Mouse (Mus musculus) limb, embryonic 15.5 days (tissue): ENCODE measurements around the gene Trpc4ap. TPM values are rescaled to one million over a fixed set of nuclear protein-coding genes. Genes with fewer than 3 reads are reported as not detected.

Source experiments
- ATAC-seq: fragments of 200-750 bp; cut with Nextera tagmentation; 2 replicates; pipeline ENCODE4 v1.8.0; 2017; ENCODE audit warnings: low read depth, moderate TSS enrichment; ENCODE audit not compliant: insufficient number of reproducible peaks, low FRiP score, low TSS enrichment
- H3K27ac ChIP-seq: fragments of 300-500 bp; sonication (generic); 2 replicates; pipeline ENCODE4 v1.5.1; 2015; ENCODE audit warnings: moderate library complexity, mild to moderate bottlenecking, inconsistent platforms
- H3K27me3 ChIP-seq: fragments of 300-500 bp; sonication (generic); 2 replicates; pipeline ENCODE4 v1.6.1; 2015; ENCODE audit warnings: inconsistent platforms
- H3K36me3 ChIP-seq: fragments of 300-500 bp; sonication (generic); 2 replicates; pipeline ENCODE4 v1.6.1; 2015; ENCODE audit warnings: inconsistent platforms
- H3K4me1 ChIP-seq: fragments of 300-500 bp; sonication (generic); 2 replicates; pipeline ENCODE4 v1.6.1; 2015; ENCODE audit warnings: inconsistent platforms
- H3K4me2 ChIP-seq: fragments of 300-500 bp; sonication (generic); 2 replicates; pipeline ENCODE4 v1.6.1; 2015; ENCODE audit warnings: mild to moderate bottlenecking, inconsistent platforms
- H3K4me3 ChIP-seq: fragments of 300-500 bp; sonication (generic); 2 replicates; pipeline ENCODE4 v1.5.1; 2015; ENCODE audit warnings: mild to moderate bottlenecking, inconsistent platforms
- H3K9ac ChIP-seq: fragments of 300-500 bp; sonication (generic); 2 replicates; pipeline ENCODE4 v1.6.1; 2015; ENCODE audit warnings: inconsistent platforms
- H3K9me3 ChIP-seq: fragments of 300-500 bp; sonication (generic); 2 replicates; pipeline ENCODE4 v1.6.1; 2016; ENCODE audit warnings: inconsistent platforms
- WGBS: fragments of 180-500 bp; shearing (Covaris S2); methylation state at CpG from one replicate; pipeline ENCODE4 v1.1.7; 2015; 5-methylcytosine and 5-hydroxymethylcytosine counted together
- polyA plus RNA-seq: library from polyadenylated mRNA; unstranded; fragments of >200 nt; fragmentation: Nextera tagmentation; extraction: Ambion mirVana; gene quantifications from 2 replicates; pipeline ENCODE4 v1.2.1, GENCODE M21; 2015

The Trpc4ap gene
- polyA plus RNA-seq, 1 experiment from 2014 or later, result 141 TPM

DNA sequence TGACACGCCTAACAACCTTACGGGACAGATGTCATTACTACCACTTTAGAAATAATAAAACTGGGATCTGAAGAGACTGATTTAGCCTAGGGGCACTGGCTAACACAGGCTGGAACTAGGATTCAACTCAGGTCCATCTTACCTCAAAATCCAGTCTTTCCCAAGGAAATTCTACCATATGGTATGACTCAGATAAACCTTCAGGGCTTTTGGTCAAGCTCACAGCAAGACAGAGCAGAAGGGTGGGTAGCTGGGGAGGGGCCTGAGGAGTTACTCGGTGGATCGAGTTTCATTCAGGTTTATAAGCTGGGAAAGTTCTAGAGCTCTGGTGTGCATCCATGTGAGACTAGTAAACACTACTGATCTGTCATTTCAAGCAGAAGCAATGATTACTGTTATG is 3.0 kb downstream of the Trpc4ap start:
- Histone ChIP-seq H3K36me3 (peaks cover 11% of the 10 kb centered on the region; the same call in 1 of the 2 replicates), H3K9me3 (no peaks in the 10 kb centered on the region), H3K27ac (no peak overlapping the region), H3K4me3 (no peak overlapping the region), H3K4me2 (no peak overlapping the region), H3K9ac (no peak overlapping the region), H3K27me3 (no peaks in the 10 kb centered on the region), H3K4me1 (peaks cover 20% of the 10 kb centered on the region)
- no peak for ATAC-seq
- WGBS, result 60% methylated on average over 4 of the region's 4 CpGs

DNA sequence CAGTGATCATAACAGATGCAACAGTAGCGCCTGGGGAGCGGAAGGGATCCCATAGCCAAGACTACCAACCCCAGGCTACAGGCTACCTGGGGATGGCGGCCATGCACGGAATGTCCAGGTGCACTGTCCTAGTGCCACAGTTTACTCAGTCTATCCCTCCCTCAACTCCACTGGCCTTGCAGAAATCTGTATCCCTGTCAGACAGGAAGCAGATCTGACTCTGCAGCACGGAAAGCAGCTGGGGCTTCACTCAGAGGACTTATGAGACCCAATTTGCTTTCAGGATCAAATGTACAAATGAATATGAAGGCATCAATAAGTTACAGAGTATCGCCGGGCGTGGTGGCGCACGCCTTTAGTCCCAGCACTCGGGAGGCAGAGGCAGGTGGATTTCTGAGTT is 4.4 kb downstream of the Trpc4ap start:
- Histone ChIP-seq H3K4me3 (no peak overlapping the region), H3K36me3 (peaks cover 11% of the 10 kb centered on the region; the same call in 1 of the 2 replicates), H3K9me3 (no peaks in the 10 kb centered on the region), H3K27ac (no peak overlapping the region), H3K27me3 (no peaks in the 10 kb centered on the region), H3K4me2 (no peak overlapping the region), H3K4me1 (peaks cover 23% of the 10 kb centered on the region), H3K9ac (no peak overlapping the region)
- 95% methylated on average over 11 of the region's 11 CpGs for WGBS
- no peak for ATAC-seq

DNA sequence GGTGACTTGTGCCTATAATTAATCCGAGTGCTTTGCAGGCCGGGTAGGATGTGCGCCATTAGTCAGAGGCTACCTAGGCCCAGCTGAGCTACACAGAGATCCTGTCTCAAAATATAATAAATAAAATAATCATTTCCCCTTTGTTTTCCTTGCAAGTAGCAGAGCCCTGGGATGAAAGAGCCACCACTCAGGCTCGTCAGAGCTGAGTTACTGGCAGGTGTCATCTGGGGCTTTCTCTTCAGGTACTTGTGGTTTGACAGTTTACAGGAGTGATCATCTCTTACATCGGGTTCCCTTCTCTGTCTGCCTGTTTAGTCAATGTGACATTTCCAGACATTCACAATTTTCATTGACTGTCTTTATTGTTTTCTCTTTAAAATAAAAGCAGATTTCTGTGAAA is 5.6 kb downstream of the Trpc4ap start:
- H3K27me3 ChIP-seq, result no peaks in the 10 kb centered on the region
- H3K36me3 ChIP-seq, result peaks cover 11% of the 10 kb centered on the region; the same call in 1 of the 2 replicates
- no peak overlapping the region for H3K4me3 ChIP-seq
- H3K9ac ChIP-seq, result no peak overlapping the region
- H3K27ac ChIP-seq, result no peak overlapping the region
- WGBS, result 83% methylated on average over 5 of the region's 5 CpGs
- ATAC-seq, result no peak
- no peaks in the 10 kb centered on the region for H3K9me3 ChIP-seq
- no peak overlapping the region for H3K4me2 ChIP-seq
- H3K4me1 ChIP-seq, result peaks cover 23% of the 10 kb centered on the region

DNA sequence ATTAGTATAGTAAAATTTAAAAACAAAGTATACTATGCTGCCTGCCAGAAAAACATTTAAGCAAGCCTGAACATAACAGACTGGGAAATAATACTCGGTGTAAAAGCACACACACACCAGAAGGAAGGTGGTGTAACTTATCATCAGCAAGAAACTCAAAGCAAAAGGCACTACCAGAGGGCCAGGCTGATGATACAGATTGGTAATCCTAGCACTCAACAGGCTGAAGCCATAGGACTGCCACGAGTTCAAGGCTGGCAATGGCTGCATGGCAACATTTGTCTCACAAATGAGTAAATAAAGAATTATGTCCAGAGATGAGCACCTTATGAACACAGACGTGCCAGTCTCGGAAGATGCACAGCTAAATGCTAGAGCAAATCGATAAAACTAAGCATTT is 8.4 kb downstream of the Trpc4ap start:
- H3K4me2 ChIP-seq, result no peak overlapping the region
- no peak overlapping the region for H3K27ac ChIP-seq
- H3K4me3 ChIP-seq, result no peak overlapping the region
- no peaks in the 10 kb centered on the region for H3K27me3 ChIP-seq
- 0 out of 2 replicates have a peak, but pooled peaks cover 5% of the 10 kb centered on the region for H3K4me1 ChIP-seq
- no peak for ATAC-seq
- no peaks in the 10 kb centered on the region for H3K9me3 ChIP-seq
- peaks cover 11% of the 10 kb centered on the region; the same call in 1 of the 2 replicates for H3K36me3 ChIP-seq
- H3K9ac ChIP-seq, result no peak overlapping the region
- WGBS, result 93% methylated on average over 5 of the region's 5 CpGs

DNA sequence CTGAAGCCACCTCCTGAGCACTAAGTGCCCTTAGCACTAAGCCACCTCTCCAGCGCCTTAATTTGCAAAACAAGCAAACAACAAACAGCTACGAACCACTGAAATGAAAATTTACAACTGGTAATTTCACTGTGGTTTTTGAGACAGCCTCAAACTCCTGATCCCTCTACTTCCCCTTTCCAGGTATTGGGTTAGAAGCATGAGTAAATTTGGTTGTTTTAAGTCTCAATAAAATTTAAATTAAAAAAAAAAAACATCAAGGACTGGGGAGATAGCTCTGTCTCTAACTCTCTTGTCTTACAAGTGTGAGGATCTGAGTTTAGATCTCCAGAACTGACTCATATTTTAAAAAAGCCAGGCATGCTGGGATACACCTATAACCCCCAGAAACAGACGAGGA is 9.0 kb downstream of the Trpc4ap start:
- 0 out of 2 replicates have a peak, but pooled peaks cover 5% of the 10 kb centered on the region for H3K4me1 ChIP-seq
- no peaks in the 10 kb centered on the region for H3K9me3 ChIP-seq
- H3K27ac ChIP-seq, result no peak overlapping the region
- ATAC-seq, result no peak
- H3K4me3 ChIP-seq, result no peak overlapping the region
- H3K27me3 ChIP-seq, result no peaks in the 10 kb centered on the region
- WGBS, result 52% methylated on average over 3 of the region's 3 CpGs
- H3K4me2 ChIP-seq, result no peak overlapping the region
- H3K36me3 ChIP-seq, result peaks cover 11% of the 10 kb centered on the region; the same call in 1 of the 2 replicates
- no peak overlapping the region for H3K9ac ChIP-seq

DNA sequence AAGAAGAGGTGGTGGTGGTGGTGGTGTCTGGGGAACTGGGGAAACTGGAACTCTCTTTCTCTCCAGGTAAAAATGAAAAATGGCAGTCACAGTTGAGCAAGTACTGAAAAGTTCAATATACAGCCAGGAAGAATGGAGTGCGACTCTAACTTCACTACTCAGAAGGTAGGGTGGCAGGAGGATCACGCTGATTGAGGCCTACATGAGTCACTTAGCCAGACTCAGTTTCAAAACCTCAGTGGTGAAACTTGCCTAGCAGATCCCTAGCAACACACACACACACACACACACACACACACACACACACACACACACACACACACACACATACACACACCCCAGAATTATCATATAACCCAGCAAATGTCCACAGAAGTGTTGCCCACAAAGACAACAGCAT is 10.3 kb downstream of the Trpc4ap start:
- Histone ChIP-seq H3K9ac (no peak overlapping the region), H3K27me3 (no peaks in the 10 kb centered on the region), H3K9me3 (no peaks in the 10 kb centered on the region), H3K27ac (no peak overlapping the region), H3K36me3 (peaks cover 14% of the 10 kb centered on the region; the same call in 1 of the 2 replicates), H3K4me2 (no peak overlapping the region), H3K4me1 (0 out of 2 replicates have a peak, but pooled peaks cover 5% of the 10 kb centered on the region), H3K4me3 (no peak overlapping the region)
- 73% methylated on average over 2 of the region's 2 CpGs for WGBS
- no peak for ATAC-seq

DNA sequence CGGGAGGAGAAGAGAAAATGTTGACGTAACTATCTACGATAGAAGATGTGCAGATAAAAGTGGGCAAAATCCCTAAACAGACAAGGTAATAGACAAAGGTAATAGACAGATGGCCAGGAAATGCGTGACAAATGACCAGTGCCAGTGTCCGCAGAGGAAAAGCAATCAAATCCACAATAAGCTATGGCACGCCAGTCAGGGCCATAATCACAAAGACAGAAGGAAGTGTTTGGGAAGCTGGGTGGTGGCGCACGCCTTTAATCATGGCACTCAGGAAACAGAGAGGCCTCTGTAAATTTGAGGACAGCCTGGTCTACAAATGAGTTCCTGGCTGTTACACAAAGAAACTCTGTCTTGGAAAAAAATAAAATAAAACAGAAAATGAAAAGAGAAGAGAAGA is 11.0 kb downstream of the Trpc4ap start:
- no peaks in the 10 kb centered on the region for H3K27me3 ChIP-seq
- no peak overlapping the region for H3K9ac ChIP-seq
- no peak for ATAC-seq
- peaks cover 12% of the 10 kb centered on the region; the same call in 1 of the 2 replicates for H3K36me3 ChIP-seq
- no peak overlapping the region for H3K27ac ChIP-seq
- WGBS, result 73% methylated on average over 8 of the region's 8 CpGs
- no peaks in the 10 kb centered on the region for H3K9me3 ChIP-seq
- H3K4me2 ChIP-seq, result no peak overlapping the region
- 0 out of 2 replicates have a peak, but pooled peaks cover 5% of the 10 kb centered on the region for H3K4me1 ChIP-seq
- H3K4me3 ChIP-seq, result no peak overlapping the region

DNA sequence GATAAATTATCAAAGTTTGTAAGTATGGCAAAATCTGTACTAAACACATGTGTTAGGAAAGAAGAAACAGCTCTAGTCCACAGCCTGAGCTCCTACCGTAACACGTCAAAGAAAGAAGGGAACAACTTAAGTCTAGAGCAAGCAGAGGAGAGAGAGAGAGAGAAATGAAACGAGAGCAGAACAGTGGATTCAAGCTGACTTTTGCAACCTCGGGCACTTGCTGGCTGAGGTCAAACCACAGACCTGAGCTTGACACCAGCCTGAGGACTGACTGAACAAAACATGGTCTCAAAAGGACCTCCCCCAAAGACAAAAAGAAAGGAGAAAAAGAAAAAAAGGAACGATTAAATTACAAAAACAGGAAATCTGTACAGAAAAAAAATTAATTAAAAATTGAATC is 11.6 kb downstream of the Trpc4ap start:
- no peak overlapping the region for H3K4me2 ChIP-seq
- no peak overlapping the region for H3K27ac ChIP-seq
- no peak for ATAC-seq
- 0 out of 2 replicates have a peak, but pooled peaks cover 3% of the 10 kb centered on the region for H3K4me1 ChIP-seq
- H3K4me3 ChIP-seq, result no peak overlapping the region
- H3K27me3 ChIP-seq, result no peaks in the 10 kb centered on the region
- H3K9ac ChIP-seq, result no peak overlapping the region
- H3K9me3 ChIP-seq, result no peaks in the 10 kb centered on the region
- peaks cover 8% of the 10 kb centered on the region; the same call in 1 of the 2 replicates for H3K36me3 ChIP-seq
- 67% methylated on average over 5 of the region's 5 CpGs for WGBS

DNA sequence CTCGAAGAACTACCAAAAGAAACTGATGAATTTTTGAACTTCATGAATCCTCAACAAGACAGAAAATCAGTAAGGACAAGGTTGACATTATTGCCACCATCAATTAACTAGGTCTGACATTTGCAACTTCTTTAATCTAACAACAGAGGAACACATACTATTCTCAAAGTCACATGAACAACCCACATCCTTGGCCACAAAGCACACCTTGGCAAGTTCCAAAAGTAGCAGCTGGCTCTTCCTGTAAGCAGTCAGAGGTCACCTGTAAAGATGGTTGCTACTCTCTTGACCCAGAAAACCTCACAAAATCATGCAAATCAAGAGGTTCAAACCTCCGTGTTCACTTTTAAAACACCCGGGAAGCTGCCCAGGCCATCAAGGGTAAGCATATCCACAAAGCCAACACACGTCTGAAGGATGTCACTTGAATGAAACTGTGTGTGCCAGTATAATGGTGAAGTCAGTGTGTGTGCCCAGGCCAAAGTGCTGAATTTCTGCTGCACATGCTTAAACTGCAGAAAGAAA is 12.5 kb downstream of the Trpc4ap start:
- Histone ChIP-seq H3K4me2 (no peak overlapping the region), H3K27me3 (no peaks in the 10 kb centered on the region), H3K9me3 (no peaks in the 10 kb centered on the region), H3K36me3 (peaks cover 6% of the 10 kb centered on the region; the same call in 1 of the 2 replicates), H3K9ac (no peak overlapping the region), H3K4me1 (0 out of 2 replicates have a peak, but pooled peaks cover 3% of the 10 kb centered on the region), H3K27ac (no peak overlapping the region), H3K4me3 (no peak overlapping the region)
- ATAC-seq, result no peak
- 91% methylated on average over 4 of the region's 4 CpGs for WGBS

DNA sequence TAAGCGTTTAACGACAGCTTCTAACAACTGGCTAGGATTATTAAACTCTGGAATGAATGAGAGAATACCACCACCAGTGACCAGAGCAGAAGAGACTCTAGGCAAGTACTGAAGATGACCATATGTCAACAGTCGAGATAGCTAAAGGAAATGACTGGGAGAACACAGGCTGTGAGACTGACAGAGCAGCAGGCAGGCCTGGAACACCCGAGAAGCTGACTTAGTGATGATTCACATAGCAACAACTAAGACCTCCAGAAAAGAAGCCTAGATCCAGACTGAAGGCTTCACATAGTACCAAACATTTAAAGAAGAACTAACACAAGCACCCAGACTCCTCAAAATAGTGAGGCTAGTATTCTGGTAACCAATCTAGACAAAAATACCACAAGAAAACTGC is 17.1 kb downstream of the Trpc4ap start:
- no peak overlapping the region for H3K27ac ChIP-seq
- no peaks in the 10 kb centered on the region for H3K4me1 ChIP-seq
- H3K4me3 ChIP-seq, result no peak overlapping the region
- no peak for ATAC-seq
- H3K9ac ChIP-seq, result no peak overlapping the region
- H3K36me3 ChIP-seq, result peaks cover 30% of the 10 kb centered on the region
- no peaks in the 10 kb centered on the region for H3K9me3 ChIP-seq
- WGBS, result 63% methylated on average over 4 of the region's 4 CpGs
- no peak overlapping the region for H3K4me2 ChIP-seq
- no peaks in the 10 kb centered on the region for H3K27me3 ChIP-seq

DNA sequence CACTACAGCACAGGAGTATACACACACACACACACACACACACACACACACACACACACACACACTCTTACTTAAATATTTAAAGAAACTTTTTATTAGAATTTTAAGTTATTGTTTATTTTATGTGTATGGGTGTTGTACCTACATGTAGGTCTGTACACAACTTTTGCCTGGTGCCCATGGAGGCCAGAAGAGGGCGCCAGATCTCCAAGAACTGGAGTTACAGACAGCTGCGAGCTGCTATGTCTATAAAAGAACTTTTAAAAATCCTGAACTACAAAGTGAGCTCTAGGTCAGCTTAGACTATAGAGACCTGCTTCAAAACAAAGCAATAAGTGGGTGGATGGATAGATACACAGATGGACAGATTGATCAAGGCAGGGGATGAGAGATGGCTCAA is 18.6 kb downstream of the Trpc4ap start:
- Histone ChIP-seq H3K9me3 (no peaks in the 10 kb centered on the region), H3K4me2 (no peak overlapping the region), H3K4me1 (no peaks in the 10 kb centered on the region), H3K4me3 (no peak overlapping the region), H3K27me3 (no peaks in the 10 kb centered on the region), H3K36me3 (peaks cover 34% of the 10 kb centered on the region), H3K9ac (no peak overlapping the region), H3K27ac (no peak overlapping the region)
- WGBS, result 21% methylated on average over 2 of the region's 2 CpGs
- no peak for ATAC-seq

DNA sequence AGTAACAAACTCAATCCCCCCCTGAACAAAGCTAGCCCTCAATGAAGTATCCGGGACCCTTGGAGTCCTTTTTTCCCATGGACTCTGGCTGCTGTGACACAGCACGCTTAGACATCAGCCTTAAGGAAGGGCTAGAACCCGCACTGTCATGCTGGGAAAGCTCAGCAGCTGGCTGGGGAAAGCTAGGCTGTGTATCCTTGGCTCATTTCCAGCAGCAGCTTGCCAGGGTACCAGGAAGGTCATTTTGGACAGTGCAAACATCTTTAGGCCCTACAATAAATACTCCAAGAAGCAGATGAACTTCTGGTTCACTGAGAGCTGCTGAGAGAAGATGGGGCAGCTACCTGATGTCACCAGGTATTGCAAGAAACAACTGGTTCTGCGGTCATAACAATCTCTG is 20.9 kb downstream of the Trpc4ap start:
- 84% methylated on average over 4 of the region's 4 CpGs for WGBS
- Histone ChIP-seq H3K4me1 (no peaks in the 10 kb centered on the region), H3K9ac (no peak overlapping the region), H3K4me3 (no peak overlapping the region), H3K36me3 (peaks cover 48% of the 10 kb centered on the region), H3K4me2 (no peak overlapping the region), H3K27me3 (no peaks in the 10 kb centered on the region), H3K9me3 (no peaks in the 10 kb centered on the region), H3K27ac (no peak overlapping the region)
- ATAC-seq, result no peak

DNA sequence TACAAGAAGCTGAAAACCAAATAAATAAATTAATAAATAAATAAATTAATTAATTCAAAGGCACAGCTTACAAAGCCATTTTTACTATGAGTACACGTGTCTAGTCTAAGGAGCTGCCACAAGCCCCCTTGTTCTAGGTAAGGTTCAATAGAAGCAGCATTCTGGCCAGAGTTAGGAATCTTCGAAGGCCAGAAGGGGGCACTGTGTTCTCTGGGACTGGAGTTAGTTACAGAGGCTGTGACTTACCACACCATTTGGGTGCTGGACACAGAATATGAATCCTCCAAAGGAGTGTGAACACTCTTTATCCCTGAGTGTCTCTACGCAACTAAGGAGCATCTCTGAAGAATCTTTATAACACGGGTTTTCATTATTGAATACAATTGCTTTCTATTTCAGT is 23.7 kb downstream of the Trpc4ap start:
- Histone ChIP-seq H3K9me3 (no peaks in the 10 kb centered on the region), H3K9ac (no peak overlapping the region), H3K36me3 (peaks cover 74% of the 10 kb centered on the region), H3K27ac (no peak overlapping the region), H3K27me3 (no peaks in the 10 kb centered on the region), H3K4me2 (no peak overlapping the region), H3K4me3 (no peak overlapping the region), H3K4me1 (no peaks in the 10 kb centered on the region)
- ATAC-seq, result no peak
- WGBS, result 85% methylated on average over 4 of the region's 4 CpGs
